Mouse (Mus musculus) neural tube, embryonic 14.5 days (tissue): Measurements from ENCODE around the gene Kank1. TPM values are rescaled to one million over a fixed set of nuclear protein-coding genes. Genes with fewer than 3 reads are reported as not detected.

Experiments
- ATAC-seq: fragments of 200-750 bp; cut with Nextera tagmentation; 2 replicates; pipeline ENCODE4 v1.8.0; 2017; ENCODE audit warnings: low read depth, mild to moderate bottlenecking, moderate TSS enrichment, moderate library complexity
- H3K27ac ChIP-seq: fragments of 300-500 bp; sonication (generic); 2 replicates; pipeline ENCODE4 v1.5.1; 2014; ENCODE audit warnings: low read depth, mild to moderate bottlenecking, control low read depth, low read length, moderate library complexity, mixed read lengths
- H3K27me3 ChIP-seq: fragments of 300-500 bp; sonication (generic); 2 replicates; pipeline ENCODE4 v1.6.1; 2014; ENCODE audit warnings: low read length; ENCODE audit not compliant: control insufficient read depth, insufficient read depth
- H3K36me3 ChIP-seq: fragments of 300-500 bp; sonication (generic); 2 replicates; pipeline ENCODE4 v1.6.1; 2014; ENCODE audit warnings: low read length, mixed read lengths; ENCODE audit not compliant: control insufficient read depth, insufficient read depth
- H3K4me1 ChIP-seq: fragments of 300-500 bp; sonication (generic); 2 replicates; pipeline ENCODE4 v1.6.1; 2014; ENCODE audit warnings: low read length; ENCODE audit not compliant: control insufficient read depth, insufficient read depth
- H3K4me2 ChIP-seq: fragments of 300-500 bp; sonication (generic); 2 replicates; pipeline ENCODE4 v1.6.1; 2014; ENCODE audit warnings: mild to moderate bottlenecking, low read depth, low read length, control low read depth
- H3K4me3 ChIP-seq: fragments of 300-500 bp; sonication (generic); 2 replicates; pipeline ENCODE4 v1.5.1; 2014; ENCODE audit warnings: low read depth, low read length, control low read depth, mixed read lengths
- H3K9ac ChIP-seq: fragments of 300-500 bp; sonication (generic); replicated peaks from 2 replicates; pipeline ENCODE4 v1.6.1; 2014; ENCODE audit warnings: low read depth, mild to moderate bottlenecking, control low read depth, low read length, mixed read lengths
- H3K9me3 ChIP-seq: fragments of 300-500 bp; sonication (generic); 2 replicates; pipeline ENCODE4 v1.6.1; 2016; ENCODE audit warnings: low read length; ENCODE audit not compliant: control insufficient read depth
- WGBS: fragments of 180-500 bp; shearing (Covaris S2); extraction: QIAGEN DNeasy Blood & Tissue Kit; methylation state at CpG from one replicate; pipeline ENCODE4 v1.1.7; 2014; 5-methylcytosine and 5-hydroxymethylcytosine counted together
- polyA plus RNA-seq: library from polyadenylated mRNA; unstranded; fragments of >200 nt; fragmentation: Nextera tagmentation; extraction: Ambion mirVana; gene quantifications from 2 replicates; pipeline ENCODE4 v1.2.1, GENCODE M21; 2014

Kank1 gene
- polyA plus RNA-seq, 1 experiment from 2014 or later: 15.7 TPM

DNA sequence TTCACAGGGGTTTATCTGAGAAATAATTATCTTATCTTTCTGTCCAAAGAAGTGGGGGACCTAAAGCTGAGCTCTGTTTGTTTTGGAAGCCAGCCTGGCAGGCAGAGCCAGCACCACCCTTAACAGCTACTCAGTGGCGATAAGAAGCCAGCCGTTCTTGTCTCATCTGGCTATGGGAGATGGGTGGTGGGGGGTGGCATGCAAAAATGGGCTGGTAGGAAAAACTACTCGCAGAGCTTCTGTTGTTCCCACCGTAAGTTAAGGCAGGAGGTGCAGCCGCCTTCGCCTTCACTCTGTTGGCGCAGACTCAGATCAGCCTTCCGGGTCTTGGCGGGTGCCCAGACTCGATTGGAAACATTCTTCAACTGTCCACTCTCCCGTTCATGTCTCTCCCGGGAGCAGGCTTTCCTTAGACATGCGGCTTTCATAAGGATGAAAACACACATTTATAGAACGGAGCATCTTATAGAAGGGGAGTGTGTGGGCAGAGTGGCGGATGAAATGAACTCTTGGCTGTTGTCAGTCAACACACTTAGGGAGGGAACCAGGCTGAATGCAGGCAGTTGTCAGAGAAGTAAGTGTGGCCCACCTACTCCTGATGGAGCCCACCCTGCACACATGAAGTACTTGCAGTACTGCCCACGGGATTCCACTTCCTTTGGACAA lies 107.0 kb downstream of the Kank1 start:
- ATAC-seq: no peak
- peak overlapping the region; percentile 18; the same call in 1 of the 2 replicates for H3K4me2 ChIP-seq
- no peaks in the 10 kb centered on the region for H3K36me3 ChIP-seq
- H3K4me3 ChIP-seq: no peak overlapping the region
- H3K27ac ChIP-seq: no peak overlapping the region
- WGBS: 60% methylated on average over 16 of the region's 16 CpGs
- H3K9me3 ChIP-seq: no peaks in the 10 kb centered on the region
- no peak overlapping the region for H3K9ac ChIP-seq
- no peaks in the 10 kb centered on the region for H3K27me3 ChIP-seq
- H3K4me1 ChIP-seq: peaks cover 3% of the 10 kb centered on the region; the same call in 1 of the 2 replicates

DNA sequence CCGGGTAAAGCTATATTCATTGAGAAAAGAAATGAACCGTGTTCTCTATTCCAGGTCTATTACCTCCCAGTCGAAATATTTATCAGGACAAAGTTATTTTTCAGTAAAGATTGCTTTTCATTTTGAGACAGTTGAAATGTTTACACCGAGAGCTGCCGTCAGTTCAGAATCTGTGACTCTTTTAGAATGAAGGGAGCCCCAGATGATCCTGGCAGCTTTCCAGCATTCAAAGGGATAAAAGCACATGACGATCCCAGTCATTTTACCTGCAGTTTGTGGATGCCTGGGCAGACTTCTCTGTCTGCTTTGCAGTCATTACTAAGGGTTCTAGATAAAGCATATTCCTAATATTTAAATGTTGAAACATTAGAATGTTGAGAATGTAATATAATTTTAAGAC lies 107.6 kb downstream of the Kank1 start:
- WGBS: 51% methylated on average over 6 of the region's 6 CpGs
- Histone ChIP-seq H3K9me3 (no peaks in the 10 kb centered on the region), H3K4me2 (no peak overlapping the region), H3K36me3 (no peaks in the 10 kb centered on the region), H3K27ac (no peak overlapping the region), H3K4me1 (peaks cover 3% of the 10 kb centered on the region; the same call in 1 of the 2 replicates), H3K4me3 (no peak overlapping the region), H3K27me3 (no peaks in the 10 kb centered on the region), H3K9ac (no peak overlapping the region)
- ATAC-seq: no peak

DNA sequence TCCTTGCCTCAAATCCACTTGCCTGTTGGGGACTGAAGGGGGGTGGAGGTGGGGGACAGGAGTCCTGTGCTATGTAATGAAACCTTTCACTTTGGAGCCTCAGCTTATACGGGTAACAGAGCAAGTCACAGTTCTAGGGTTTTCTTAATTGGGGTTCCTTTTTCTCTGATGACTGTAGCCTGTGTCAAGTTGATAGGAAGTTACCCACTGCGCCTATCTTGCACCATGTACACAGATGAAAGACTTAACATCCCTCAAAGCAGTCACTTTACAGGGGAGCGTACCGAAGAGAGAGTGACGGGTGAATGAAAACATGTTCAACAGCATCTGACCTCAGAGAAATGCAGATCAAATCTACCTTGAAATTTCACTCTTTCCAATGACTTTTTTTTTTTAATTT lies 109.2 kb downstream of the Kank1 start:
- Histone ChIP-seq H3K27me3 (no peaks in the 10 kb centered on the region), H3K9me3 (no peaks in the 10 kb centered on the region), H3K4me3 (no peak overlapping the region), H3K36me3 (no peaks in the 10 kb centered on the region), H3K4me1 (peaks cover 3% of the 10 kb centered on the region; the same call in 1 of the 2 replicates), H3K9ac (no peak overlapping the region), H3K4me2 (no peak overlapping the region), H3K27ac (no peak overlapping the region)
- ATAC-seq: no peak
- 94% methylated on average over 5 of the region's 5 CpGs for WGBS

- Histone ChIP-seq H3K27me3 (no peaks in the 10 kb centered on the region), H3K4me2 (no peak overlapping the region), H3K4me3 (no peak overlapping the region), H3K4me1 (peaks cover 13% of the 10 kb centered on the region; the same call in 1 of the 2 replicates), H3K36me3 (no peaks in the 10 kb centered on the region), H3K27ac (no peak overlapping the region), H3K9ac (no peak overlapping the region), H3K9me3 (no peaks in the 10 kb centered on the region)
- WGBS: 84% methylated on average over 5 of the region's 5 CpGs
- no peak for ATAC-seq
These were observed 110.7 kb downstream of the Kank1 start for GRCm38 (mm10) chr19:25347515-25347914.

- Histone ChIP-seq H3K4me3 (no peak overlapping the region), H3K9ac (no peak overlapping the region), H3K4me1 (peaks cover 13% of the 10 kb centered on the region; the same call in 1 of the 2 replicates), H3K36me3 (no peaks in the 10 kb centered on the region), H3K27me3 (no peaks in the 10 kb centered on the region), H3K27ac (peak overlapping the region; percentile 23), H3K4me2 (peak overlapping the region; percentile 34), H3K9me3 (no peaks in the 10 kb centered on the region)
- 30% methylated on average over 15 of the region's 15 CpGs for WGBS
- ATAC-seq: peak; percentile 89
These were observed 114.6 kb downstream of the Kank1 start for GRCm38 (mm10) chr19:25351257-25351955.

GRCm38 (mm10) chr19:25357094-25357493 lies 120.3 kb downstream of the Kank1 start:
- Histone ChIP-seq H3K4me2 (no peak overlapping the region), H3K36me3 (no peaks in the 10 kb centered on the region), H3K27me3 (no peaks in the 10 kb centered on the region), H3K9me3 (no peaks in the 10 kb centered on the region), H3K27ac (no peak overlapping the region), H3K4me1 (peaks cover 18% of the 10 kb centered on the region; the same call in 1 of the 2 replicates), H3K4me3 (no peak overlapping the region), H3K9ac (no peak overlapping the region)
- ATAC-seq: no peak
- WGBS: 57% methylated on average over 11 of the region's 11 CpGs

DNA sequence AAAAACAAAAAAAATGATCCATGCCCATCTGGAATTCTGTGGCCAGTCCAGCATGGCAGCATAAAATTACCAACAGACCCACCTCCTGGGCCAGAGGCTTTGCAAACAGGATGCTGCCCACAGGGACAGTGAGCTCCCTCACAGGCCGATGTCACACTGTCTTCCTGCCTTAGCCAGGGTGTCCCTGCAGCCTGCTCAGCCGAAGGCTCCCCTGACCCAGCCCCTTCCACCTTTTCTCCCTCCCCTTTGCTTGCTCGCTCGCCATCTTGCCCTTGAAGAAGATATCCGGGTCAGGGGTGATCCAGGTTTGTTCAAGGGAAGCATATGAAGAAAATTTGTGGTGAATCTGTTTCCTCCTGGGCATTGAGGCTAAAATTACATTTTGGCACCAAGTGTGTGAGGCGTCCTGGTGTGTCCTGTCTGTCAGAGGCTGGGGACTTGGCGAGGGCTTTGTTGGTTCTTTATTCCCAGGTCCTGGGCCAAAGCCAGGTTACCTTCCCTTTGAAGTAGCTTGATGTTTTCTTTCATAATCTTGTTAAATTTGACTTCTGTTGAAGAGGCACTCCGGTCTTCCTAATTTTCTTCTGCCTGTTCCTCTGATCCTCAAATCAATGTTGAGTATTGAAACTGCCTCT lies 121.8 kb downstream of the Kank1 start:
- H3K9ac ChIP-seq: no peak overlapping the region
- peaks cover 14% of the 10 kb centered on the region; the same call in 1 of the 2 replicates for H3K4me1 ChIP-seq
- ATAC-seq: no peak
- H3K4me2 ChIP-seq: no peak overlapping the region
- H3K27me3 ChIP-seq: no peaks in the 10 kb centered on the region
- no peak overlapping the region for H3K4me3 ChIP-seq
- no peak overlapping the region for H3K27ac ChIP-seq
- no peaks in the 10 kb centered on the region for H3K9me3 ChIP-seq
- WGBS: 68% methylated on average over 8 of the region's 8 CpGs
- no peaks in the 10 kb centered on the region for H3K36me3 ChIP-seq

GRCm38 (mm10) chr19:25360571-25361029 lies 123.8 kb downstream of the Kank1 start:
- Histone ChIP-seq H3K36me3 (no peaks in the 10 kb centered on the region), H3K27ac (no peak overlapping the region), H3K9me3 (no peaks in the 10 kb centered on the region), H3K4me3 (no peak overlapping the region), H3K27me3 (no peaks in the 10 kb centered on the region), H3K4me1 (peaks cover 14% of the 10 kb centered on the region; the same call in 1 of the 2 replicates), H3K4me2 (no peak overlapping the region), H3K9ac (no peak overlapping the region)
- WGBS: 52% methylated on average over 9 of the region's 9 CpGs
- no peak for ATAC-seq

GRCm38 (mm10) chr19:25361956-25362355 lies 125.2 kb downstream of the Kank1 start:
- H3K4me2 ChIP-seq: no peak overlapping the region
- WGBS: 53% methylated on average over 7 of the region's 7 CpGs

More at GRCm38 (mm10) chr19:25361956-25362355, 125.2 kb downstream of the Kank1 start:
- no peak overlapping the region for H3K27ac ChIP-seq
- H3K27me3 ChIP-seq: no peaks in the 10 kb centered on the region
- H3K36me3 ChIP-seq: no peaks in the 10 kb centered on the region
- peaks cover 14% of the 10 kb centered on the region; the same call in 1 of the 2 replicates for H3K4me1 ChIP-seq
- no peak overlapping the region for H3K9ac ChIP-seq
- ATAC-seq: no peak
- H3K9me3 ChIP-seq: no peaks in the 10 kb centered on the region
- H3K4me3 ChIP-seq: no peak overlapping the region
